Mouse (Mus musculus): ENCODE data around the gene Cypt14. TPM values are rescaled to one million over a fixed set of nuclear protein-coding genes. Genes with fewer than 3 reads are reported as not detected.
"Not testable (repeated sequence)": the region's sequence is repeated elsewhere in the genome, so short reads cannot be mapped to it uniquely, and the experiment has no call there.

The Cypt14 gene
- not detected in 2 replicates for total RNA-seq (2012; rRNA removed)
- not detected for polyA plus RNA-seq (2012; ENCODE audit: insufficient read depth in 1 of 2, insufficient read length in 2 of 2, low read depth in 1 of 2, low replicate concordance in 2 of 2, missing spikeins in 1 of 2)

DNA sequence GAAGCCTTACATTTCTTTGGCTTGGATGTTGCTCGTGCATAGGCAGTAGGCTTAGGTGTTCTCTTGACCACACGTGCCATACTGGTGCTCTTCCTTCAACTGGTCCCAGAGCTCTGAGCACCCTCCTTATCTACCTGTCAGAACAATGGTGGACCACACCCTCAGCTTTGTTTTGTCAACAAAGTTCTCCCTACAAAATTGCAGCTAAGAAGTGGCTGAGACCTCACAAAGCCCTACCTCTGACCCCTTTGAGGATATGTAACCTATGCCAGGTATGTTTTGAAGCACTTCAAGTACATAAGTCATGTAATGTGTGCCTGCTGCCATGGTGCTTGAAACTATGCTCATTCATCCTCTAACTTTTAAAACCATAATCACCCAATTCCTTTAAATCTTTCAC lies at the start of gene Cypt14:
Gene Cypt14 (minus strand): TSS at position 101 of the 400 bp plus-strand sequence.
- not testable (repeated sequence) for H3K79me2 ChIP-seq (ENCODE audit: control insufficient read depth, insufficient read depth, low read length, poor library complexity); H3K27ac ChIP-seq (ENCODE audit: control insufficient read depth, low read depth, low read length); H3K4me1 ChIP-seq (ENCODE audit: control insufficient read depth in 1 of 2, insufficient read depth in 2 of 2, low read length in 2 of 2); H3K36me3 ChIP-seq (ENCODE audit: control insufficient read depth in 1 of 2, insufficient read depth in 2 of 2, low read length in 2 of 2); DNase-seq (ENCODE audit: low read depth, low spot score); H3K4me3 ChIP-seq (ENCODE audit: control insufficient read depth in 1 of 2, insufficient read depth in 1 of 2, low read depth in 2 of 2, low read length in 2 of 2); H3K9me3 ChIP-seq (replicated peaks; ENCODE audit: insufficient read depth, low read length); H3K9ac ChIP-seq (ENCODE audit: control insufficient read depth, low read depth, low read length, poor library complexity, severe bottlenecking); H3K27me3 ChIP-seq (ENCODE audit: control insufficient read depth in 1 of 2, insufficient read depth in 2 of 2, low read length in 2 of 2)

All from MEL (cell line).